Mouse (Mus musculus) liver, adult 2 months (tissue): ENCODE results near the gene Susd1. TPM values are rescaled to one million over a fixed set of nuclear protein-coding genes. Genes with fewer than 3 reads are reported as not detected.

Source experiments
- DNase-seq: peaks from one replicate; pipeline ENCODE4 v3.0.0-alpha.2; 2011; ENCODE audit warnings: low read depth, low spot score; ENCODE audit errors: extremely low read depth
- H3K27ac ChIP-seq: fragments of 200-500 bp; replicated peaks from 2 replicates; pipeline ENCODE4 v1.5.1; 2012; ENCODE audit warnings: low read depth, mild to moderate bottlenecking, control low read depth, inconsistent platforms, low read length; ENCODE audit not compliant: insufficient read depth
- H3K27me3 ChIP-seq: fragments of 200-500 bp; 2 replicates; pipeline ENCODE4 v1.6.1; 2012; ENCODE audit warnings: mild to moderate bottlenecking, moderate library complexity, low read length, inconsistent platforms; ENCODE audit not compliant: control insufficient read depth, insufficient read depth
- H3K36me3 ChIP-seq: fragments of 200-500 bp; 2 replicates; pipeline ENCODE4 v1.6.1; 2012; ENCODE audit warnings: low read length, inconsistent platforms; ENCODE audit not compliant: control insufficient read depth, insufficient read depth
- H3K4me1 ChIP-seq: fragments of 200-500 bp; 2 replicates; pipeline ENCODE4 v1.6.1; 2011; ENCODE audit warnings: low read length; ENCODE audit not compliant: control insufficient read depth, insufficient read depth
- H3K4me3 ChIP-seq: fragments of 200-500 bp; 2 replicates; pipeline ENCODE4 v1.5.1; 2011; ENCODE audit warnings: low read depth, mild to moderate bottlenecking, control low read depth, low read length, moderate library complexity; ENCODE audit not compliant: insufficient read depth
- H3K79me2 ChIP-seq: fragments of 200-500 bp; 2 replicates; pipeline ENCODE4 v1.6.1; 2012; ENCODE audit warnings: inconsistent platforms, mild to moderate bottlenecking, low read length, moderate library complexity; ENCODE audit not compliant: control insufficient read depth, insufficient read depth
- H3K9ac ChIP-seq: fragments of 200-500 bp; 2 replicates; pipeline ENCODE4 v1.6.1; 2012; ENCODE audit warnings: low read depth, mild to moderate bottlenecking, control low read depth, inconsistent platforms, low read length
- CTCF ChIP-seq: fragments of 200-500 bp; IDR thresholded peaks from 2 replicates; pipeline ENCODE4 v1.5.1; 2011; ENCODE audit warnings: low read depth, low read length, control low read depth
- POLR2A ChIP-seq: fragments of 200-500 bp; IDR thresholded peaks from 2 replicates; pipeline ENCODE4 v1.6.1; 2011; ENCODE audit warnings: low read length, control low read depth; ENCODE audit not compliant: insufficient read depth; ENCODE audit errors: extremely low read depth
- WGBS: fragments of 180-500 bp; shearing (Covaris S2); methylation state at CpG from one replicate; pipeline ENCODE4 v1.1.7; 2018; 5-methylcytosine and 5-hydroxymethylcytosine counted together
- polyA plus RNA-seq: library from polyadenylated mRNA; depleted of rRNA; stranded (reverse); fragments of >200 nt; gene quantifications from 2 replicates; pipeline ENCODE4 v1.2.3, GENCODE M21; 2012
- total RNA-seq: library from RNA; depleted of rRNA; stranded (reverse); fragments of >200 nt; gene quantifications from 2 replicates; pipeline ENCODE4 v1.2.3, GENCODE M21; 2014

Gene Susd1
- total and polyA plus RNA-seq, 2 experiments: 5.5 to 9.7 TPM

DNA sequence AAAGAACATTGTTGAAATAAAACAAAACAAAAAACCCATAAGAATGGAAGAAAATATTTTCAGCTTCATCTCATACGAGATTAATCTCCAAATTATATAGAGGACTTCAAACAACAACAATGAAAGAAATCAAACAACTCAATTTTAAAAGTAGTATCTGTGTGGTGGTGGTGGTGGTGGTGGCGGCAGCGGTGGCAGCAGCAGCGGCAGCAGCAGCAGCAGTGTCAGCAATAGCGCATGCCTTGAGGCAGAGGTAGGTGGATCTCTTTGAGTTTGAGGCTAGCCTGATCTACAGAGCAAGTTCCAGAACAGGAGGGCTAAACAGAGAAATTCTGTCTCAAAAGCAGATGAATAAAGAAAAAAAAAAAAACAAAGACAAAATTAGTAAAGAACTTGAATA lies 110.4 kb downstream of the Susd1 start:
- DNase-seq: no peak
- Histone ChIP-seq H3K79me2 (no peaks in the 10 kb centered on the region), H3K4me3 (no peak overlapping the region), H3K36me3 (no peaks in the 10 kb centered on the region), H3K27ac (no peak overlapping the region), H3K4me1 (peaks cover 26% of the 10 kb centered on the region), H3K27me3 (no peaks in the 10 kb centered on the region), H3K9ac (no peak overlapping the region)
- TF ChIP-seq POLR2A (no peak), CTCF (no peak)
- WGBS: over 99% methylated on average over 5 of the region's 5 CpGs

DNA sequence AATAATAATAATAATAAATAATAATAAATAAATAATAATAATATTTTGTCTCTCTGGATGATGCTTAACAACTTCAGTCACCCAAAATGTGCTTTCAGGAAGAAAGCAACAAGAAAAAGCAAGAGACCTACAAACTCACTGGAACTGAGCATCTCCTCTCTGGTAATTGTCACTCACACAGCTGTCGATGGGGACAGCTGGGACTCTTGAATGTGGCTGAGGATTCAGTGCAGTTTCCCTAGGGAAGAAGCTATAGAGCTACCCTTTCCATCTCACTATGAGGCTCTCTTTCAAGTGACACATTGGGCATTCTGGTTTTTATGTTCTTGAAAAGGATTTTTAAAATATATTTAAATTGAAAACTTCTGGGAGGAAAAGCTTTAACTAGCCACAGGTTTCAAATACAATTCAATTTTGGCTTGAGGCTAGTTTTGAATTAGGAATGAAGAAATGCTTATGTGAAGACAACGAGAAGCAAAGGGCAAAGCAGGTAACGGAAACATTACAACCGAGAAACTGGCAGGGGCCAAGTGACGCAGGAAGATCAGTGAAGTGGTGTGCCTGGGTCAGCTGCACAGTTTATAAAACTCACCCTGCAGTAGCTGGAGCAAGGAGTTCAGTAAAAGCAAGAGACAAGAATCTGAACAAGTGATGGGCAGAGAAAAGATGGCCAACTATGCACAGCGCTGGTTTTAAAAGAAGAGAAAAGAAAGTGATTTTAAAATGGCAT lies 112.2 kb downstream of the Susd1 start:
- WGBS: 86% methylated on average over 6 of the region's 6 CpGs
- TF ChIP-seq CTCF: no peak
- H3K4me1 ChIP-seq: peaks cover 20% of the 10 kb centered on the region
- DNase-seq: no peak
- H3K4me3 ChIP-seq: no peak overlapping the region
- H3K27ac ChIP-seq: no peak overlapping the region
- no peaks in the 10 kb centered on the region for H3K79me2 ChIP-seq
- no peak overlapping the region for H3K9ac ChIP-seq
- H3K36me3 ChIP-seq: no peaks in the 10 kb centered on the region
- no peaks in the 10 kb centered on the region for H3K27me3 ChIP-seq

DNA sequence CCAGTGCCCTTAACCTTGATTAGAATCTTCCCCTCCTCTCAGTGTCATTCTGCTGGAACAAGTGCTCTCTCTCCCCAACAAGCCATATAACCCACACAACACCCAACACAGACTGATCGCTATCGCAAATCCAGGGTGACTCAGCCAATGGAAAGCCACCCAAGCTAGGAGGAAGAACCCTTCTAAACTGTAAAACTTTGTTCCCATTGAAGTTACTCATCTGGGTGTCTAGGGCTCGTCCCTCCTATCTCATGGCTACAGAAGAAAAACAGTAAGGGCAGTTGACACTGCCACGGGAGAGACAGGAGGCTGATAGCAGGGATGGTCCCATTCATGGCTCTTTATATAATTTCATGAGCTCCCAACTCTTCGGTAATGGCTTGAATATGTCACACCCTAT lies 114.1 kb downstream of the Susd1 start:
- H3K9ac ChIP-seq: no peak overlapping the region
- no peaks in the 10 kb centered on the region for H3K27me3 ChIP-seq
- H3K79me2 ChIP-seq: no peaks in the 10 kb centered on the region
- H3K4me1 ChIP-seq: peaks cover 16% of the 10 kb centered on the region; the same call in 1 of the 2 replicates
- peak overlapping the region; percentile 74 for H3K27ac ChIP-seq
- H3K36me3 ChIP-seq: no peaks in the 10 kb centered on the region
- no peak overlapping the region for H3K4me3 ChIP-seq
- DNase-seq: no peak
- 95% methylated on average over 5 of the region's 5 CpGs for WGBS
- no peak for TF ChIP-seq POLR2A
- no peak for TF ChIP-seq CTCF

DNA sequence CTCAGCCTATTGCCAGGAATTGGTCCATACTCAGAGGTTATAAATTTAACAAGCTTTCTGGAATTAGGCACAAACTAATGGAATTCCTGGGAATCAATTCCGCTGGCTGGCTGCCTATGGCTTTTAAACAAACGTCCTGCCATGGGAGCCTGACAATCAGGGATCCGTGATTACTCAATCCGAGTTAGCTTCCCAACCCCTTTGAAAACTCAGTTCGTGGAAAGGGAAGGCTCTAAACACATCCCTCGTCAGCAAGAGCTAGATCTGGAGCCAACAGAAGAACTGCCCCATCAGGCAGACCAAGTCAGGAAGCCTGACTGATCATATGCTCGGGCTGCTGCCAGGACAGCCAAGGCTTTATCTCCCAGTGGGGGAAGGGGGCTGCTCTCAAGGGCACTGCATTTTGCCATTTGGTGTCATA lies 115.2 kb downstream of the Susd1 start:
- no peaks in the 10 kb centered on the region for H3K27me3 ChIP-seq
- peak overlapping the region; percentile 38; the same call in 1 of the 2 replicates for H3K9ac ChIP-seq
- no peaks in the 10 kb centered on the region for H3K79me2 ChIP-seq
- no peak overlapping the region for H3K4me3 ChIP-seq
- H3K36me3 ChIP-seq: no peaks in the 10 kb centered on the region
- H3K4me1 ChIP-seq: peaks cover 19% of the 10 kb centered on the region
- no peak for TF ChIP-seq CTCF
- no peak for TF ChIP-seq POLR2A
- 3% methylated on average over 7 of the region's 7 CpGs for WGBS
- H3K27ac ChIP-seq: peak overlapping the region; percentile 91
- peak; percentile 100 for DNase-seq

DNA sequence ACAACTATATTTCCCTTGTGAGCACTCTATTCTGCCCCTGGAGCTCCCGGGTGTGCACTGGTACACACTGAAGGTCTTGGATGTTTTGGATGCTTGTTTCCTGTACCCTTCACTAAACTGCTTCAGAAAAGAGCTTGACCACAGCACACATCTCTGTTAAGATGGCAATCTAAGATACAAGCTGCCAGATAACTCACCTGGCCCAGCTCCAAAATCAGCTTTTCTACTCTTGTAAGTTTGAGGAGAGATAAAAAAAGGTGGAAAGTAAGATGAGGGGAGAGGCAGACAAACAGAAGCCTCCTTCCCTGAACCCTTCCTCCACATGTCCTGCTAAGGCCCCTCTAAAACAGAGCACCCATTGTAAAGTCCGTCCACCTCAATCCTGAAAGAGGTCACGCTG lies 115.7 kb downstream of the Susd1 start:
- Histone ChIP-seq H3K27me3 (no peaks in the 10 kb centered on the region), H3K79me2 (no peaks in the 10 kb centered on the region), H3K27ac (peak overlapping the region; percentile 85), H3K9ac (peak overlapping the region; percentile 49; the same call in 1 of the 2 replicates), H3K36me3 (no peaks in the 10 kb centered on the region), H3K4me3 (no peak overlapping the region), H3K4me1 (peaks cover 20% of the 10 kb centered on the region)
- TF ChIP-seq CTCF (no peak), POLR2A (no peak)
- no peak for DNase-seq
- WGBS: 41% methylated on average over 3 of the region's 3 CpGs

DNA sequence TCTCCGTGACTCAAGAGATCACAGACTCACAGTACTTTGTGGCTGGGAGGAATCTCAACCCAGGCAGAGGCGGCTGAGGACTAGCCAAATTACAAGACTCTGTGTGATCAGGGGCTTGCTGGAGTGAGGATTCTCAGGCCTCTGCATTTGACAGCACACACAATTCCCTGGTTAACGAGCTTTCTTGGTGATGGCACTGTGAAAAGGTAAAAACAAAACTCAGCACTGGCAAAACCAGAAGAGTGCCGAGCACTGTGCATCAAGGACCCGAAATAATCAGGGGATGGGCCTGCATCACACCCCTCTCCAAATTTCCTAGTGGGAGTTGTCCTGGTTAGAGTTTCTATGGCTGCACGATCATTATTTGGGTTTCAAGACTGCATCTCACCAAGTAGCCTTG lies 116.4 kb downstream of the Susd1 start:
- 93% methylated on average over 6 of the region's 6 CpGs for WGBS
- peaks cover 22% of the 10 kb centered on the region for H3K4me1 ChIP-seq

More for the DNA sequence above, 116.4 kb downstream of the Susd1 start:
- DNase-seq: no peak
- TF ChIP-seq POLR2A (no peak), CTCF (no peak)
- Histone ChIP-seq H3K79me2 (no peaks in the 10 kb centered on the region), H3K4me3 (no peak overlapping the region), H3K9ac (no peak overlapping the region), H3K27me3 (no peaks in the 10 kb centered on the region), H3K36me3 (no peaks in the 10 kb centered on the region), H3K27ac (peak overlapping the region; percentile 24)
